Mouse (Mus musculus) 3T3-L1 (cell line): ENCODE results near the gene Il3.
A peak's percentile ranks its signal among the peaks of the same experiment; 100 is the strongest.

Experiments
- DNase-seq: peaks from one replicate; pipeline ENCODE4 v3.0.0-alpha.2; 2015; ENCODE audit warnings: low read depth, low spot score

Gene Il3

GRCm38 (mm10) chr11:54287821-54288453 lies 20.9 kb upstream of the Il3 start:
- DNase-seq, result no peak

- no peak for DNase-seq
Observed at GRCm38 (mm10) chr11:54271437-54271949, 4.4 kb upstream of the Il3 start.

GRCm38 (mm10) chr11:54269191-54269896 lies 2.3 kb upstream of the Il3 start:
- peak; percentile 73 for DNase-seq

GRCm38 (mm10) chr11:54264542-54264941 lies 2.5 kb downstream of the Il3 start:
- peak; percentile 66 for DNase-seq

- DNase-seq, result no peak
Observed at GRCm38 (mm10) chr11:54263405-54264031, 3.6 kb downstream of the Il3 start.

- peak; percentile 86 for DNase-seq
Observed at GRCm38 (mm10) chr11:54256624-54257376, 10.3 kb downstream of the Il3 start.

- peak; percentile 70 for DNase-seq
Observed at GRCm38 (mm10) chr11:54254114-54254513, 13.0 kb downstream of the Il3 start.

GRCm38 (mm10) chr11:54250575-54250974 lies 16.5 kb downstream of the Il3 start:
- DNase-seq, result no peak

- DNase-seq, result no peak
Observed at GRCm38 (mm10) chr11:54249748-54250147, 17.3 kb downstream of the Il3 start.

GRCm38 (mm10) chr11:54248940-54249717 lies 17.9 kb downstream of the Il3 start, which contains the start of gene Csf2:
TSS of gene Csf2 (minus strand) at chr11:54249667.
- peak; percentile 38 for DNase-seq

GRCm38 (mm10) chr11:54247251-54247950 lies 19.7 kb downstream of the Il3 start:
- no peak for DNase-seq

- no peak for DNase-seq
Observed at GRCm38 (mm10) chr11:54244465-54244864, 22.6 kb downstream of the Il3 start.

- DNase-seq, result no peak
Observed at GRCm38 (mm10) chr11:54242494-54242893, 24.6 kb downstream of the Il3 start.

- DNase-seq, result peak; percentile 58
Observed at GRCm38 (mm10) chr11:54236939-54237338, 30.1 kb downstream of the Il3 start.

GRCm38 (mm10) chr11:54227478-54227877 lies 39.6 kb downstream of the Il3 start:
- no peak for DNase-seq

GRCm38 (mm10) chr11:54224475-54224986 lies 42.5 kb downstream of the Il3 start:
- peak; percentile 83 for DNase-seq

GRCm38 (mm10) chr11:54223637-54224474 lies 43.2 kb downstream of the Il3 start:
- peak; percentile 64 for DNase-seq

- no peak for DNase-seq
Observed at GRCm38 (mm10) chr11:54219903-54220740, 47.0 kb downstream of the Il3 start.
